Mouse (Mus musculus) kidney, adult 9 months (tissue): Measurements from ENCODE around the gene Kcnj10.

Experiments
- DNase-seq: peaks from one replicate; pipeline ENCODE4 v3.0.0; 2022

The Kcnj10 gene

DNA sequence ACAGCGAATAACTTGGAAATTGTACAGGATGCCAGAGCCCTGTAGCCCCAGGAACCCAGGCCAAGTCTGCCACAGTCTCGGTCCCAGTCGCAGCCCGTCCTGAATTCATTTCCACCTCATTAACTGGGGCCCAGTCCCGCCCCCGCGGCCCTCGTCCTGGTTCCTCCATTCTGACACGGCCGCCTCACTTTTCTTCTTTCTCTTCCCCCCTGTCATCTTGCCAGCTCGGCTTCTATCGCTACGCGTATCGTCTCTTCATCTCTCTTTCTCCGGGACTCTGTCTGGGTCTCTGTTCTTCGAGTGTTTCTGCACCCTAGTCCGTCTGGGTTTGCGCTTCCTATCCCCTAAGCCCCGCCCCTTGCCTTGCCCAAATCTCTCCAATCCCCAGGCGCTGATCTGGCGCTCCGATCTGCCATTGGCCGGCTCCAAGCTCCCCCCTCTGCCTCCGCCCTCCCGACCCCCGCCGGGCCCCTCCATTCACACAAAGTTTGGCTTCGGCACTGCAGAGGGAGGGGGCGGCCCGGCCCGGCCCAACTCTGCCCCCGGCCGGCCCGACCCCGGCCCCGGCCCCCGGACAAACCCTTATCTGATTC, at the start of gene Kcnj10:
Kcnj10 (plus strand) TSS at position 482 of the 593 bp plus-strand sequence.
- peak; percentile 71 for DNase-seq

DNA sequence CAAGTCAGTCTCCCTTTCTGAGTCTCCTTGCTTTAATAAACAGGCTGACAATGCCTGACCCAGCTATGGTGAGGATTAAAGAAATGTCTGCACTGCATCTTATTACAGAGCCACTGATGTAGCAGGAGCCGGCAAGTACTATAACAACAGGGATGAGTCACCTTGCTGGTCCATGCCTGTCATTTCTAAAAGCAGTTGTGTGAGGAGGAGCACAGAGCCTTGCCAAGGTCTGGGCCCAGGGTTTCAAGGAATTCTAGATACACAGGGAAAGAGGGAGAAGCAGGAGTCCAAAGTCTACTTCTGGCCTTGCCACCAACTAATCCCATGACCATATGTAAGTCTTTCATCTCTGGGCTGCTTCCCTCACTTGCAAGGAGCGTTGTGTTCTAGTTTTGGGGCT, 48.1 kb upstream of the Kcnj10 start:
- DNase-seq = no peak

GRCm38 (mm10) chr1:172293449-172293848, 47.6 kb upstream of the Kcnj10 start:
- DNase-seq = no peak

DNA sequence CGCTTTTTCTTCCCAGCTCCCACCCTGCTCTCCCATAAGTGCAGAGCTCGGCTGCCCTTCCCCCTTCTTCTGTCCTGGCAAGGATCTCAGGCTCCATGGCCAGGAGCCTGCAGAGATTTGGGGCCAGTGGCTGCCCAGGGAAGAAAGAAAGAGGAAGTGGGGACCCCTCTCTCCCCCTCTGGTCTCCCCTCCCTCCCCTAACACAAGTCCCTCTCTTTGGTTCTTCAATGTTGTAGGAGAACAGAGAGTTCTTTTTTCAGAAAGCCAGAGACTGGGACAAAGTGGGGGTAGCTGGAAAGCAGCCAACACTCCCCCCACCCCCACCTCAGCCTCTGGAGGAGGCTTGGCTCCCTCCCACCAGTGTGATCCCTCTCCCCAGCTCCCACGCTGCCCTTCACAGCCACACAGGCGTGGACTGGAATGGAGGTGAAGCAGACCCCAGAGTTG, 45.2 kb upstream of the Kcnj10 start:
- DNase-seq = no peak

- no peak for DNase-seq
Measured at GRCm38 (mm10) chr1:172296816-172297510, 44.0 kb upstream of the Kcnj10 start.

DNA sequence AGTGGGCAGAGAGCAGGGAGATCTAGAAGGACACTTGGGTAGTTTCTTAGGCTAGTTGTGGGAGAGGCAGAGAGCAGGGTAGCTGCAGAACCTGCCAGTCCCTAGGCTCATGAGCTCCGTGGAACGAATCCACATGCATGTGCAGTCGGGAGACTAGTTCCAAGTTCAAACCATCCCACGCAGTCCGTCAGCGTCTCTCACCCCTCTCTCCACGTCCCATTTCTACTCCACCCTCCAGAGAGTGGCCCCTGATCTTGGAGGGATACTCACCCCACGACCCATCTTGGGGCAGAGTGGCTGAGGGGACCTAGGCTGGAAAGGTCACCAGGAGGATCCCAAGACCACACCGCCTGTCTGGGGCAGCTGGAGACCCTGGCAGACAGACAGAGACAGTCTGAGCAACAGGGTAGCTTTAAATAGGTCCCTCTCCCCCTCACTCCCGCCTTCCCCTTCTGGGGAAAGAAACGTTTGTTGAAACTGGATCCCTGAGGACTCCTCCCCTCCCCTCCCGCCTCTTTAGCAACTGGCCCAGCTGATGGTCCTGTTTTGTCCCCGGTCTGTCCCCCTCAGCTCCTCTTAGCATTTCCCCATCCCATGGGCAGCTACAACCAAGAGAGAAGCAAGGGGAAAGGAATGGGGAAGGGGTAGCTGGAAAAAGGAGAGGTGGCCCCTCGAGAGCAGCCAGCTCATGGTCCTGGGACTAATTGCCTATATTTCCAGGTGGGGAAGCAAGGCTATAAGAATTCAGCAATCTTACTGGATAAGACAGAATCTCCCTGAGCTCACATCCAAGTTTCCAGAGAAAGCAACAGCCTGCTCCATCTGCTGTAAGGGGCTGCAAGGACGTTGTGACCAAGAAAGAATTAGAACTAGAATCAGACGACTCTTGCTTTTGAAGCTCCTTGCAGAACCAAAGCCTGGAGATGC, 43.1 kb upstream of the Kcnj10 start, which contains the start of gene Atp1a2:
Atp1a2 (minus strand) TSS at position 454 of the 927 bp plus-strand sequence.
- no peak for DNase-seq

DNA sequence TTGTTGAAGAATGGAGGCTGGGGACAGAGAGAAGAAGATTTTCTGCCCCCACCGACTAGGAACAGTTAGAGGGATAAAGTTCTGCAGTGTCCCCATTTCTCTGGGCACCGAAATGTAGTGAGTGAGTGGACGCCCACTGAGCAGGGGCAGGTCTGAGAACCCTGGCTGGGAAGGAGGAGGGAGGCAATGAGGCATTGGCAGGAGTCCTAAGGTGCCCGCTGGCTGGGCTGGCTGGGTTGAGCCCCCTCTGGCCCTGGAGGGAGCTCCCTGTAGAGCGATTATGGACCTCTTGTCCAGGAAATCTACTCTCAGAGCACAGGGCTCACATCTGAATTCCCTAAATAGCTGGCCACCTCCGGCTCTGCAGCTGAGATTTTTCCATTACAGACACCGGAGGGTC, 41.5 kb upstream of the Kcnj10 start:
- DNase-seq = no peak

DNA sequence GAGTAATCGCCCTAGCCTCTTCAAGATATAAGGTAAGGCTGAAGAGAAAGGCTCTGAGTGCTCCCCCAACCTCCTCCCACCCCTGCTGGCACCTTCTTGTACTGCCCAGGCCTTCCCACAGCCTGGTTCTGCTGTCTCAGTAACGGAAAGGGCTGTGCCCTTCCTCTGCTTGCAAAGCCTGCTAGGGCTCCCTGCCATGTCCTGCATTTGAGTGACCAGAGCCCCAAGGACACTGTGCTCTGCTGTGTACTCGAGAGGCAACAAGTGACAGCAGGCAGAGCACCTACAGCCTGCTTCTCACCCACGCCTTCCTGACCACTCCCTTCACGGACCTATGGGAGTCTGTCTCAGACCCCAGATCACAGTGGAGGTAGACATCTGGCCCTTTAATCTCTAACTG, 40.8 kb upstream of the Kcnj10 start:
- no peak for DNase-seq

- no peak for DNase-seq
Measured at GRCm38 (mm10) chr1:172301180-172301579, 39.8 kb upstream of the Kcnj10 start.

- DNase-seq = no peak
Measured at GRCm38 (mm10) chr1:172302311-172302710, 38.7 kb upstream of the Kcnj10 start.

DNA sequence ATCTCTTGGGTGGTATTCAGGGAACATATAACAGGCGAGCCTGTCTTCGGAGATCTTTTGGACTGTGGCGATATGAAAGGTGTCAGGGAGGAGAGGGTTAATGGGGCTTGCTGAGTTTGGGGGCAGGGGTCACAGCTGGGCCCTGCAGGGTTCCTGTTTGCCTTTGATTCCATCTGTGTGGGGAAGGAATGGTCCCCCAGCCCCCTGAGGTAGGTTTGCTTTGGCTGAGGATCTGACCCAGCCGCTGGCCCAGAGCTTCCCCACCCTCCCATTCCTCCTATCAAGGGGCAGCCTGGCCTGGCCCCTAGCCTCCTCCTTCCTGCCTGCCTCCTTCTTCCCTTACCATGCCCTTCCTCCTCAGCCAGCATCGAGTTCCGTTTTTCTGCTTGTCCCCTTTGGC, 38.2 kb upstream of the Kcnj10 start:
- no peak for DNase-seq

- no peak for DNase-seq
Measured at GRCm38 (mm10) chr1:172304443-172304842, 36.6 kb upstream of the Kcnj10 start.

DNA sequence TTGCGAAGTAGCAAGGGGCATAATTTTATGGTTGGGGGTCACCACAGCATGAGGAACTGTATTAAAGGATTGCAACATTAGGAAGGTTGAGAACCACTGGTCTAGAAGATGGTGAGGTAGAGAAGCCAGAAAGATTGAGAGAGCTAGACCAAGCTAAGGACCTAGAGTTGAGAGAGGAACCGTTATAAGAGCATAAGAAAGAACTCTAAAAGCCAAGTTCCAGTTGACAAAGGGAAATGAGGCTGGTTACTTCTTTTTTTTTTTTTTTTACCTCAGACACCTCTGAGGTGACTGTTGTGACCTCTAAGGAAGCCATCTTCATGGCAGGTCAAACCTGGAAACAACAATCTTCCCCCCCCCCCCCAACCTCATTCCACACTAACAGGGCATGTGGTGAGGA, 35.9 kb upstream of the Kcnj10 start:
- DNase-seq = no peak

- no peak for DNase-seq
Measured at GRCm38 (mm10) chr1:172305635-172306034, 35.4 kb upstream of the Kcnj10 start.

- DNase-seq = no peak
Measured at GRCm38 (mm10) chr1:172306196-172306595, 34.8 kb upstream of the Kcnj10 start.

DNA sequence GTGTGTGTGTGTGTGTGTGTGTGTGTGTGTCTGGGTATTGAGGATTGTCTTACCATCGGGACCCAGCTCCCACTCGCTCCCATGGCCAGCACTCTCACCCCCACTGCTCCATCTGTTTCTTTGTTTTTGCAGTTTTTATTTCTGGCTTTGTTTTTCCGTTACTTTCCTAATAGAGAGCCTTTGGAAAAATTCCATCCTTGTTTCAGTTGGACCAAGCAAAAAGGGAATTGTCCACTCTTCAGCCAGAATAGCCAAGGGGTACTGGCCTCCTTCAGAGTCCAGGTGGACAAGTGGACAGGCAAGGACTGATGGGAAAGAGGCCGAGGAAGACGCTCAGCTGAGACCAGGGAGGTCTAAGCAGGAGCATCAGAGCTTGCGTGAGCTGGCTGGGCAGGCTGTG, 34.1 kb upstream of the Kcnj10 start:
- no peak for DNase-seq

DNA sequence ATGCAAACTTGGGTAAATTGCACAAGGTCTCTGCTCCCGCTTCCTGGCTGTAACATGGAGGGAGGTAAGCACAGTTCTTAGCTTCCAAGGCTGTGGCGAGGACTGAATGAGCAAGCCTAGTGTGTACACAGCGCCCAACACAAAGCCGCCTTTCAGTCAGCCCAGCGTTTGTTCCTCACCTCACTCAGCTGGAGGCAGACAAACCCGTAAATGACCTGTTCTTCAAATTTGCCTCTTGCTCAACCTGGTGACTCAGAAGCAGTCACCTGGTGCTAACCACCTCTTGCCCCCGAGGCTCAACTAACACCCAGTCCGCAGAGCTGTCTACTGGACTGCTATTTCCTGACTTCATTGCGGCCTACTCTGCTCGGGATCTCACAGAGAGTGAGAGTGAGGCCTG, 33.1 kb upstream of the Kcnj10 start:
- DNase-seq = no peak

GRCm38 (mm10) chr1:172308409-172308808, 32.6 kb upstream of the Kcnj10 start:
- DNase-seq = no peak

DNA sequence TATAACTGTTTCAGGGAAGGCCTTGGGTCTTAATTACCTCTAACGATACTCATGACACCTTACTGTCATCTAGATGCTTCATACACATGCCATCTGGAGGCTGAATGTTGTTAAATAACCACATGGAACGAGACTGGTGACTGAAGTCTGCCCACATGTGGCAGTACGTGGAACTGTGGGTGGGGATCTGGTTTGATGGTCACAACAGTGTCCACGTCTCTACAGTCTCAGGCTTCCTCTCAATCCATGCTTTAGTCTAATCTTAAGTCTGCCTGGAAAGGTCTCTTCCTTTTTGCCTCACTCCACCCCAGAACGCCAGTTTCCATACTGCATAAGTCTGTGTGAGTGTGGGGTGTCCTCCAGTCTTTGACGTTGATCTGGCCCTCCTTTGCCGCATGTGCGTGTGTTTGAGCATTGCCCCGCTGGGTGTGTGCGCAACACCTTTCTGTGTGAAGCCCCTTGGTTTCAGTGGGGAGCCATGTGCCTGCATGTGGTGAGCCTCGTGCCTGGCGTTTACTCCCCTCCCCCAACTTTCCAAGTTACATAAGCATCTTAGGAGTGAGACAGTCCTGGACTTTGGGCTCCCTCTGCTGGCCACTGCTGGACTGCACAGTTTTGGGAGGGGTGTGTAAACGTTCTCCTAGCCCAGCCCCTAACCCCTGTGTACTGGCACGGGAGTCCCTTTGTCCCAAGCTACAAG, 31.2 kb upstream of the Kcnj10 start:
- peak; percentile 97 for DNase-seq

- peak; percentile 89 for DNase-seq
Measured at GRCm38 (mm10) chr1:172311248-172311906, 29.6 kb upstream of the Kcnj10 start.

GRCm38 (mm10) chr1:172311921-172312767, 28.9 kb upstream of the Kcnj10 start:
- peak; percentile 93 for DNase-seq
